Mouse (Mus musculus) splenic B cell, adult 2 months (primary cell): ENCODE measurements around the gene Gm48551.

ENCODE experiments used
- DNase-seq: peaks from one replicate; pipeline ENCODE4 v3.0.0-alpha.2; 2011; ENCODE audit warnings: low read depth, low spot score
- H3K27me3 ChIP-seq: 2 replicates; pipeline ENCODE4 v1.6.1; 2012; ENCODE audit warnings: mild to moderate bottlenecking, low read length, moderate library complexity, mixed read lengths; ENCODE audit not compliant: control insufficient read depth, poor library complexity, insufficient read depth, severe bottlenecking
- H3K36me3 ChIP-seq: 2 replicates; pipeline ENCODE4 v1.6.1; 2012; ENCODE audit warnings: mild to moderate bottlenecking, low read length, moderate library complexity, mixed read lengths; ENCODE audit not compliant: control insufficient read depth, poor library complexity, insufficient read depth, severe bottlenecking

Gm48551 gene

GRCm38 (mm10) chr10:81411471-81412400, 27.5 kb downstream of the Gm48551 start:
- Histone ChIP-seq H3K27me3 (no peaks in the 10 kb centered on the region), H3K36me3 (no peaks in the 10 kb centered on the region)
- no peak for DNase-seq

- Histone ChIP-seq H3K27me3 (no peaks in the 10 kb centered on the region), H3K36me3 (no peaks in the 10 kb centered on the region)
- DNase-seq: no peak
Measured at GRCm38 (mm10) chr10:81412586-81413309, 28.5 kb downstream of the Gm48551 start.

GRCm38 (mm10) chr10:81413310-81414261, 29.3 kb downstream of the Gm48551 start:
- no peak for DNase-seq
- no peaks in the 10 kb centered on the region for H3K27me3 ChIP-seq

GRCm38 (mm10) chr10:81414682-81415081, 30.4 kb downstream of the Gm48551 start:
- Histone ChIP-seq H3K36me3 (no peaks in the 10 kb centered on the region), H3K27me3 (no peaks in the 10 kb centered on the region)
- no peak for DNase-seq

More at GRCm38 (mm10) chr10:81413310-81414261, 29.3 kb downstream of the Gm48551 start:
- H3K36me3 ChIP-seq: no peaks in the 10 kb centered on the region

DNA sequence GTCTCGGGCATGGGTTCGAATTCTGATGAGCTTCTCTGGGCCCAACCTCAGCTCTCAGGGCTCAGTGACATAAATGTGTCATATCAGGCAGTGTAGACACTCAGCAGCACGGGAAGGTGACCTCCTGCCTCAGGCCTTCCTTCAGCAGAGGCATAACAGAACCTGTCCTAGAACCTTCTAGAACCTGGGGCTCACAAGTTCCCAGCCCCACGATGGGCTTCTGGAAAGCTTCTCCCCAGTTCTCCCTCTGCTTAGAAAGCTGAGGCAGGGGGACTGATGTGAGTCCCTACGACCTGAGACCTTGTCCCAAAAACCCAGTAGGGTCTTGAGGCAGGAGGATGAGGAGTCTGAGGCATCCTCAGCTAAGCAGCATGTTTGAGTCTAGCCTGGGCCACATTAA, 30.9 kb downstream of the Gm48551 start:
- DNase-seq: no peak
- Histone ChIP-seq H3K27me3 (no peaks in the 10 kb centered on the region), H3K36me3 (no peaks in the 10 kb centered on the region)

DNA sequence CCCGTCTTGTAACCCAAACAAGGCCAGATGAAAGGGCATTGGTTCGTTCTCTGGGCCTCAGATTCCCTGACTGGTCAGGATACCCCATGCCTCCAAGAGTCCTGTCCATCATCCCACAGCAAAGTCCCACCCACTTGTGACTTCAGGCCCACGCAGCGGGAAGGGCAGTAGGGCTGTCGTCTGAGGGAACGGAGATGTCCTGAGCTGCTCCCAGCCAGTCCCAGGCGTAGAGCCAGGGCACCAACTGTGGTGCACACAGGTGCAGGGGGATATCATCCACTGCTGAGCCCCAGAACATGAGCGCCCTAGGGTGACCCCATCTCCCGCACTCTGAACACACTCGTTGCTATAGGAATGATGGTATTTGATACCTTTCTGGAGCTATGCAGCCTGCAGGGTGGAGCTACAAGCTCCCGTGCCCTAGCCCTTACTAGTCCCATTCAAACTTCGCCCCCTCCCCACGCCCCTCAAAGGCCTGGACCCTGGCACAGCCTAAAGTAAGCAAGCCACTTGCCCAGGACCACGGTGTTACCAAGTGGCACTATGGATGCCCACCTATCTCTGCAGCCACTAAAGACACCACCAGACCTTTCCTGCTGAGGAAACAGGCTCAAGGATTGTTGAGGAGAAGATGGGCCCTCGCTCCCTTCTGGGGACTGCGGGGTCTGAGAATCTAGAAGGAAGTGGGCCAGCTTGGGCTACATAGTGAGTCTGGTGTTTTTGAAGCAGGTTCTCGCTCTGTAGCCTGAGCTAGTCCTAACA, 31.5 kb downstream of the Gm48551 start:
- DNase-seq: no peak
- H3K27me3 ChIP-seq: no peaks in the 10 kb centered on the region
- no peaks in the 10 kb centered on the region for H3K36me3 ChIP-seq

- no peaks in the 10 kb centered on the region for H3K36me3 ChIP-seq
- H3K27me3 ChIP-seq: no peaks in the 10 kb centered on the region
- DNase-seq: no peak
Measured at GRCm38 (mm10) chr10:81416581-81417226, 32.4 kb downstream of the Gm48551 start.

DNA sequence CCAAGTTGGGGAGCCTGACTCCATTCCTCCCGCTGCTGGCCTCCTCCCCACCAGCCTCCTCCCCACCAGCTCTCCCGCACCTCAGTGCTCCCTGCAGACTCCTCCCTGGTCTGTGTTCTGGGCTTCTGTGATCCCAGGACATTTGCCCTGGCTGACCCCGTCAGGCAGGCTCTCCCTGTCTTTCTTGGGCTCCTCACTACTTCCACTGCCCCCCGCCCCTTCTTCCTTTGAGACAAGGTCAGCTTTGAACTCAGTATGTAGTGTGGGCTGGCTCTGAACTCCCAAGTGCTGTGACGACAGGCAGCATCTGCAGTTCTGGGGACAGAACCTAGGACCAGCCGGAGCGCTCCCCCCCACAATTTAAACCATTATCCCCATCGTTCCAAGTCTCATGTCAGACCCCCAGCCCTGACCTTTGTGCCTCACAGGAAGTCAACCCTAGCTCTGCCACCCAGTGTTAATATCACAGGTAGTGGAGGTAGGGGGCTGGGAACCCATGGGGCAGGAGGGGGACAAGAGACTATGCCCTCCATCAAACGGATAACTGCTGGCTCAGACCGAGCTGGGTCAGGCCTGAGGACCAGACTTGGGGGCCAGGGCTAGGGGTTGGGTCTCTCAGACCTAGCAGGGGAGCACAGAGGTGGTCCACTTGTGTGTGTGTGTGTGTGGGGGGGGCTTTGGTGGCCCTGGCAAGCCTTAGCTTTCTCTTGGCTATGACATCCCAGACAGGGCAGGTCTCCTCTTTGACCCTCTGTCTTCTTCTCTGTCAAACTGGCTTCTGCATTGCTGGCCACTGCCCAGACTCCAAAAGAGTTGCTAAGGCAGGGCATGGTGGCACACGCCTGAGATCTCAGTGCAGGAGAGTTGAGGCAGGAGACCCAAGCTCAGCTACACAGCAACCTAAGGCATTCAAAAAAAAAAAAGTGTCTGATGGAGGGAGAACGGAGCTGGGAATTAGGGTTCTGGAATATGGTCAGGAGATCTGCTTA, 33.3 kb downstream of the Gm48551 start:
- H3K36me3 ChIP-seq: no peaks in the 10 kb centered on the region
- DNase-seq: no peak
- H3K27me3 ChIP-seq: no peaks in the 10 kb centered on the region

DNA sequence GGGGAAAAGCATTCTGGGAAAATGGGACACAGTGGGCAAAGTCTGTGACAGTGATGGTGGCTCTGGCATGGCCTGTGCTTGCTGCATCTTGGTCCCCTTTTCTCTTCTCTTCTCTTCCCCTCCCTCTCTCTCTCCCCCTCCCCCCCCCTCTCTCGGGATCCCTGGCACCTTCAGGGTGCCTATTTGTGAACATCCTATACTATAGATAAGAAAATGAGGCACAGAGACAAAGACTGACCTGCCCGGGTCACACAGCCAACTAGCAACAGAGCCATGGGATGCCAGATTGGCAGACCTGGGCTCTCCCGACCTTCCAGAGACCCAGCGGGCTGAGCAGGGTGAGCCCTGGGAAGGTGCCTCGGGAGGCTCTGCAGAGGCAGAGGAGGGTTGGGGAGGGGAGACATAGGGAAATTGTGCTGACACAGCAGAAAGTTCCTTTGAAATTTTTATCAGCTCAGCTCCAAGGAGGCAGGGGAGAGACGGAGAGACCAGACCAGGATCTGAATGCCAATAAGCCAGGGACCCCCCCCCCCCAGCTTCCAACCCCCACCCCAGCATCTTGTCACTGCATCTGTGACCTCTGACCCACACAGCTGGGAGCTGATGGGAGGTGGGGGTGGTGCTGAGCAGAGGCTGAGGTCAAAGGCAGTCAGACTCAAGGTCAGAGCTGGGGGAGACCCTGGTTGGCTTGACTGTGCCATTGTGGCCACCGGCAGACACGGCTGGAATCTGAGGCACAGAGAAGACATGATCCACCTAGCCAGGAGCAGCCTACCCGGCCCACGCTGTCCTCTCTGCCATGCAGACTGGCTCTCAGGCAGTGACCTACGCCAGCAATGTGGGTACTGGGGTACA, 34.2 kb downstream of the Gm48551 start:
- H3K27me3 ChIP-seq: no peaks in the 10 kb centered on the region
- DNase-seq: no peak
- no peaks in the 10 kb centered on the region for H3K36me3 ChIP-seq

DNA sequence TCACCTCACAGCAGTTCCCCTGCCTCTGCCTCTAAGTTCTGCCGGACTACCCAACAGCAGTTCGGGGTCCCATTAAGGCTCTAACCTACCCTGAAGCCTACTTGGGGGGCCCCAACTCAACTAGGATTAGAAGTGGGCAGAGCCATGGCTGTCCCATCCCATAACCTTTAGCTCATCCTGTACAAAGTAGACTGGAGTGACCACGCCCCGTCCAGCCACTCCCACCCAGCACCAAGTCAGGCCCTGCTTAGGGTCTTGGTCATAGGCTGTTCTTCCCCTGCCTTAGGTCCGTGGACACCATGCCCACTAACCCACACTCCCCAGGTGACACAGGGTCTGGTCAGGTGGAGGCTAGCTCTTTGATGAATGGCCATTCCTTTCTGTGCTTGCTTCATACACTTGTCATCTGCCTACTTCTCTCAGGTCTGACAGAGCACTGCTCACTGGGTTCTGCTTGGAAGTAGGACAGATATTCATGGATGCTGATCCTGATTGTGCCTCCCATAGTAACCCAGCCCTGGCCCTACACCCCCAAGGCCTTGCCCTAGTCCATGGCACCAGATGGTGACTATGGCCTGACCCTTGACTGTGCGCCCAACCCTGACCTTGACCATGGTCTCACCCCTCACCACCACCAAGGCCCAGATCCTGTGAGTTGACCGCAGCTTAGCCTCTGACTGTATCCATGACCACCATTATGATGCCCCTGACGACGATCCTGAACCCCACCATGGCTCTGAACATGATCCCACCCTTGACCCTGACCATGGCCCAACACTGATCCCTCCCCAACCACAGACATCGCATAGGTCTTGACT, 35.1 kb downstream of the Gm48551 start:
- DNase-seq: no peak
- H3K36me3 ChIP-seq: no peaks in the 10 kb centered on the region
- no peaks in the 10 kb centered on the region for H3K27me3 ChIP-seq

DNA sequence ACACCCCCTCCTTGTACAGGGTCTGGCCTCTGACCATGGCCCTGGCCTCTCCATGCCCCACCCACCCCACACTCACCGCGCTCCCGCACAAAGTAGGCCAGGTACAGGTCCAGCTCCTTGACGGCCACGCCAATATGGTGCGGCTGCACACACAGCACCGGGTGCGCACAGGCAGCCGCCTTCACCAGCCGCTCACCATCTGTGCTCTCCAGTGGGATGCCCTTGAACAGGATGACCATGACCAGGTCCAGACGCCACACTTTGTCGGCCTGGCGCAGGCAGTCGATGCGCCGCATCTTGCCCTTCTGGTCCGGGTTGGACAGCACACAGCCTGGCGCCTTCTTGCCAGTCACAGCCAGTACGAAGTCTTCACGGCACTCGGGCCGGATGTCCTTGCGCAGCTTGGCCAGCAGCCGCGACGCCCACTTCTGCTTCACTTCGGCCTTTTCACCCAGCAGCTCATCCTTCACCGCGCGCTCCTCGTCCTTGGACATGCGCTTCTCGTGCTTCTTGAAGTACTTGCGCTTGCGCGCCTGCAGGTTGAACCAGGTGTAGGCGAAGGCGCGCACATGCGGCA, 36.0 kb downstream of the Gm48551 start:
- no peaks in the 10 kb centered on the region for H3K36me3 ChIP-seq
- H3K27me3 ChIP-seq: no peaks in the 10 kb centered on the region
- DNase-seq: no peak
